Mouse (Mus musculus) hindbrain, embryonic 11.5 days (tissue): ENCODE measurements at regions not wholly inside any gene's neighbourhood (a gene's known extent, or its start where the extent isn't known, plus 50 kb on each side); places are given as distances from the start of the nearest gene placed in this dataset.

ENCODE experiments used
- ATAC-seq: fragments of 200-750 bp; cut with Nextera tagmentation; 2 replicates; pipeline ENCODE4 v1.8.0; 2017; ENCODE audit warnings: mild to moderate bottlenecking, moderate TSS enrichment, moderate library complexity; ENCODE audit not compliant: low FRiP score
- DNase-seq: peaks from one replicate; pipeline ENCODE4 v3.0.0-alpha.2; 2015; ENCODE audit warnings: low spot score
- H3K27ac ChIP-seq: fragments of 300-500 bp; sonication (generic); 2 replicates; pipeline ENCODE4 v1.5.1; 2014; ENCODE audit warnings: mild to moderate bottlenecking, low read depth, low read length
- H3K27me3 ChIP-seq: fragments of 300-500 bp; sonication (generic); 2 replicates; pipeline ENCODE4 v1.6.1; 2014; ENCODE audit warnings: mild to moderate bottlenecking, low read length, moderate library complexity, mixed read lengths; ENCODE audit not compliant: control insufficient read depth, insufficient read depth
- H3K36me3 ChIP-seq: fragments of 300-500 bp; sonication (generic); 2 replicates; pipeline ENCODE4 v1.6.1; 2014; ENCODE audit warnings: mild to moderate bottlenecking, low read length, moderate library complexity, mixed read lengths; ENCODE audit not compliant: control insufficient read depth, insufficient read depth
- H3K4me1 ChIP-seq: fragments of 300-500 bp; sonication (generic); replicated peaks from 2 replicates; pipeline ENCODE4 v1.6.1; 2014; ENCODE audit warnings: low read length, mixed read lengths; ENCODE audit not compliant: control insufficient read depth, insufficient read depth
- H3K4me2 ChIP-seq: fragments of 300-500 bp; sonication (generic); replicated peaks from 2 replicates; pipeline ENCODE4 v1.6.1; 2014; ENCODE audit warnings: mild to moderate bottlenecking, low read depth, low read length
- H3K4me3 ChIP-seq: fragments of 300-500 bp; sonication (generic); 2 replicates; pipeline ENCODE4 v1.5.1; 2014; ENCODE audit warnings: low read depth, low read length
- H3K9ac ChIP-seq: fragments of 300-500 bp; sonication (generic); 2 replicates; pipeline ENCODE4 v1.6.1; 2014; ENCODE audit warnings: low read depth, low read length
- H3K9me3 ChIP-seq: fragments of 300-500 bp; sonication (generic); 2 replicates; pipeline ENCODE4 v1.6.1; 2016; ENCODE audit warnings: low read length; ENCODE audit not compliant: control insufficient read depth
- WGBS: fragments of 180-500 bp; shearing (Covaris S2); extraction: QIAGEN DNeasy Blood & Tissue Kit; methylation state at CpG from one replicate; pipeline ENCODE4 v1.1.7; 2014; 5-methylcytosine and 5-hydroxymethylcytosine counted together

DNA sequence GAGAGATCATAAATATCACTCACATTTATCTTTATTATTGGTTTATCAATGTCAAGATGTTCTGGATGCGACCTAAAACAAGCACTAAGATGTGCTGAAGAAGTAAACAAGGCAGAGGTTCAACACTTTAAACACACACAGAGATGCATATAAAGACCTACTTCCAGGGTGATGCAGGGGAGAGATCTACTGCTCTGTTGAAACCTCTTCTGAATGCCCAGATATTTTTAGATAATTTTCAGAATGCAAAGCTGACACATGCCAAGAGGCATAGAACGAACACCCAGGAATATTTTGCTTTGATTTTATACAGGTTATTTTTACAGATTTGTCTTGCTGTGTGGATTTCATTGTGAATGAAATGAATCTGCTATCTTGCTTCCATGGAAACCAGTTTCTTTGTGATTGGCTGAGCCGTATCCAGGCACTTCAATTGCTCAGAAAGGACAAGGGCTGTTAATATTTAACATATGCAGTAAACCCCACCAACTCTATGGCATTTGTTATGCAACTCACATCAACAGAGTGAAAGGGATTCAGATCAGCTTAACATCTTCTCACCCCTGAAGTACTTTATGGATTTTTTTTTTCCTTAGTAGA, 523.2 kb upstream of the Tbl1xr1 start:
- Histone ChIP-seq H3K9ac (no peak overlapping the region), H3K36me3 (no peaks in the 10 kb centered on the region), H3K27me3 (no peaks in the 10 kb centered on the region), H3K9me3 (no peaks in the 10 kb centered on the region), H3K4me1 (no peaks in the 10 kb centered on the region), H3K4me2 (no peak overlapping the region), H3K4me3 (no peak overlapping the region), H3K27ac (no peak overlapping the region)
- WGBS, result 36% methylated on average over 3 of the region's 3 CpGs
- ATAC-seq (peak; percentile 90), DNase-seq (peak; percentile 50)

DNA sequence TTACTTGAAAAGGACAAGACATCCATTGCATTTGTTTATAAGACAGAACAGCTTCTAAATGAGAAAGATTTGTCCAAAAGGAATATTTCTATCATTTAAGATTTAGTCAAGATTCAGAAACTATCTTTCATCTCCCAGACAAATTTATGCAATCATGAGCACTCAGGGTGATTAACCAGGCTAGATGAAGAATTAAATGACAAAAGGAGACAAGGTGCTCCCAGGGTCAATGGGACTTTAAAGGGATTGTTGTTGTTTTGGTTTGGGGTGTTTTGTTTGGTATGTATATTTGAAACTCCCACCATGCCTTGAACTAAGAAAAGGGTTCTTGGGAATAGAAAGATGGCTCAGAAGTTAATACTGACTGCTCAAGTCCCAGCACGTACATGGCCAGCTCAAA, 522.6 kb upstream of the Tbl1xr1 start:
- Histone ChIP-seq H3K9ac (no peak overlapping the region), H3K9me3 (no peaks in the 10 kb centered on the region), H3K4me2 (no peak overlapping the region), H3K27me3 (no peaks in the 10 kb centered on the region), H3K4me1 (no peaks in the 10 kb centered on the region), H3K27ac (no peak overlapping the region), H3K36me3 (no peaks in the 10 kb centered on the region), H3K4me3 (no peak overlapping the region)
- 27% methylated on average over 1 of the region's 1 CpGs for WGBS
- ATAC-seq (no peak), DNase-seq (no peak)

GRCm38 (mm10) chr3:21557963-21558441, 518.5 kb upstream of the Tbl1xr1 start:
- no peaks in the 10 kb centered on the region for H3K4me1 ChIP-seq
- H3K36me3 ChIP-seq, result no peaks in the 10 kb centered on the region
- ATAC-seq (no peak), DNase-seq (no peak)
- no peaks in the 10 kb centered on the region for H3K9me3 ChIP-seq
- H3K27ac ChIP-seq, result no peak overlapping the region
- no peaks in the 10 kb centered on the region for H3K27me3 ChIP-seq
- WGBS, result 86% methylated on average over 12 of the region's 12 CpGs
- no peak overlapping the region for H3K9ac ChIP-seq
- H3K4me3 ChIP-seq, result no peak overlapping the region
- H3K4me2 ChIP-seq, result no peak overlapping the region

- Histone ChIP-seq H3K4me1 (peaks cover 3% of the 10 kb centered on the region; the same call in 1 of the 2 replicates), H3K9me3 (no peaks in the 10 kb centered on the region), H3K27ac (no peak overlapping the region), H3K4me3 (no peak overlapping the region), H3K9ac (no peak overlapping the region), H3K4me2 (no peak overlapping the region), H3K36me3 (no peaks in the 10 kb centered on the region), H3K27me3 (no peaks in the 10 kb centered on the region)
- ATAC-seq (no peak), DNase-seq (no peak)
- 88% methylated on average over 2 of the region's 2 CpGs for WGBS
These were observed 513.6 kb upstream of the Tbl1xr1 start for GRCm38 (mm10) chr3:21562771-21563312.

DNA sequence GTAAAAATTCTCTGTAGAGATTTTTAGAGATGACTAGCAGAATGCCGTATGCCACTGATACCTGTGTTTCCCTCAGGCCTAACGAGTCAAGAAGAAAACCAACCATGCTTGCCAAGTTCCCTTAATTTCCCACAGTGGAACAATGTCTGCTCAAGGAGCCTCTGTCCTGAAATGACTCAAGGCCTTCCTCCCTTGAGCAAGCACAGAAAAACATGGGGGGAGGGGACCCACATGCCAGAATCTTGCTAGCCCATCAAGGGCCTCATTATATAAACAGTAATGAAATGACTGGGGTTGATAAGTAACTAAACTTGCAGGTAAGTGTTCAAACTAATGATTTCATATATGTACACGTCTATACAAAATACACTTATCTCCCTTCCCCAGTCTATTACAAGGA, 513.0 kb upstream of the Tbl1xr1 start:
- Histone ChIP-seq H3K27ac (no peak overlapping the region), H3K36me3 (no peaks in the 10 kb centered on the region), H3K4me3 (no peak overlapping the region), H3K9me3 (no peaks in the 10 kb centered on the region), H3K27me3 (no peaks in the 10 kb centered on the region), H3K4me1 (peaks cover 3% of the 10 kb centered on the region; the same call in 1 of the 2 replicates), H3K9ac (no peak overlapping the region), H3K4me2 (no peak overlapping the region)
- DNase-seq (no peak), ATAC-seq (no peak)
- 78% methylated on average over 3 of the region's 3 CpGs for WGBS

GRCm38 (mm10) chr3:21564211-21564781, 512.2 kb upstream of the Tbl1xr1 start:
- ATAC-seq (peak; percentile 74), DNase-seq (peak; percentile 60)
- Histone ChIP-seq H3K27me3 (no peaks in the 10 kb centered on the region), H3K36me3 (no peaks in the 10 kb centered on the region), H3K4me2 (no peak overlapping the region), H3K9ac (no peak overlapping the region), H3K4me3 (no peak overlapping the region), H3K4me1 (peaks cover 3% of the 10 kb centered on the region; the same call in 1 of the 2 replicates), H3K9me3 (no peaks in the 10 kb centered on the region), H3K27ac (no peak overlapping the region)
- WGBS, result 14% methylated on average over 3 of the region's 3 CpGs

DNA sequence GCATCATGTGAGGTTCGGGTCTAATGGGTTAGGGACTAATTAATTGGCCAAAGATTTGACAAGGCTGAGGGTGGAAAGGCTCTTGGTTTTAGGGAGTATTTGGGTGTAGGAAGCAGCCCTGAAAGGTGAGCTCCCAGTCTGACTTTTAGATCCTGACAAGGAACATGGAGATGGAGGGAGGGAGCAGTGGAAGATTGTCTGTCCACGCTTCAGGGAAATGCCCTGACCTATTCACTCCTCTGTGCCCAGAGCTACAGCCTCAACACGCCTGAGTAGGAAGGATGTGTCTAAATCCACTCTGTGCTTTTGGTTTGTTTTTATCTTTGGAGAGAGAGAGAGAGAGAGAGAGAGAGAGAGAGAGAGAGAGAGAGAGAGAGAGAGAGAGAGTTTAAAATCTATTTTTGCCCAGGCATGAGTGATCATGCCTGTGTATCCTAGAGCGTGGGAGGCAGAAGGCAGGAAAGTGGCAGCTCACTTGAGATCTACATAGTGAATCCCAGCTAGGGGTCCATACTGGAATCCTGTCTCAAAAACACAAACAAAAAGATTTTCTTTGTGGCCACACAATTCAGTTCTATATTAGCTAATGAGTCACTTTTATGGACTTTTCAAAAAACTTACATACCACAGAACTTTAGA, 511.5 kb upstream of the Tbl1xr1 start:
- H3K36me3 ChIP-seq, result no peaks in the 10 kb centered on the region
- H3K9me3 ChIP-seq, result no peaks in the 10 kb centered on the region
- WGBS, result 46% methylated on average over 4 of the region's 4 CpGs
- ATAC-seq (no peak), DNase-seq (no peak)
- H3K4me3 ChIP-seq, result no peak overlapping the region
- H3K4me1 ChIP-seq, result peaks cover 3% of the 10 kb centered on the region; the same call in 1 of the 2 replicates
- H3K9ac ChIP-seq, result no peak overlapping the region
- H3K27me3 ChIP-seq, result no peaks in the 10 kb centered on the region
- no peak overlapping the region for H3K27ac ChIP-seq
- no peak overlapping the region for H3K4me2 ChIP-seq

GRCm38 (mm10) chr3:21569721-21570120, 506.7 kb upstream of the Tbl1xr1 start:
- Histone ChIP-seq H3K27me3 (no peaks in the 10 kb centered on the region), H3K27ac (no peak overlapping the region), H3K9me3 (no peaks in the 10 kb centered on the region), H3K36me3 (no peaks in the 10 kb centered on the region), H3K4me1 (peaks cover 2% of the 10 kb centered on the region; the same call in 1 of the 2 replicates), H3K4me3 (no peak overlapping the region), H3K9ac (no peak overlapping the region), H3K4me2 (no peak overlapping the region)
- DNase-seq, result no peak
- WGBS, result 79% methylated on average over 1 of the region's 1 CpGs
- no peak for ATAC-seq
